In the genomic region with DNA sequence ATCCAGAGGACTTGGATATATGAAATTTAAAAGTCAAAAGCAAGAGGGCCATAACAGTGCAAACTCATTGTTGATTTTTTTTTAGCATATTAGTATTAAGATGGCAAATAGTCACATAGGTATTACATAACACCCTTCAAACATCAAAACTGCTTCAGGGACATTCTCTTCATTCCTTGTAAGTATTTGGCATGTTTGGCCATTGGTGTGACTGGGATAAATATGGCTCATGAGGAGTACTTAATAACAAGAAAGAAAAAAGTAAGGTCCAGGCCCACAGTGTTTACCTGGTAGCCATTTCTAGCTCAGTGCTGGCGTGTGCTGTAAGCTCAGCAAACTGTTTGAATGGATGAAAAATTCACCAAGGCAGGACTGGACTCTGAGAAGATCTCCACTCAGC, we compare ENCODE assay signal across 6 mouse cellular contexts.
"Had no signal": no experiment of that assay in that cellular context is flagged by ENCODE, and none has a peak within 500 bp of the region (broad histone marks: within the 10 kb centered on the region; RNA-seq: fewer than 3 reads in every experiment).

No protein-coding gene starts in this region.

- DNase-seq: kidney, adult 18-20 months; layer of hippocampus, postnatal 36 days; liver, embryonic 13.5 days; midbrain, embryonic 14.5 days; right cerebral cortex, postnatal 14 days; right cerebral cortex, postnatal 4 days had no signal
